Mouse (Mus musculus) stomach, embryonic 16.5 days (tissue): Measurements from ENCODE around the gene Kif1c. TPM values are rescaled to one million over a fixed set of nuclear protein-coding genes. Genes with fewer than 3 reads are reported as not detected.
A peak's percentile ranks its signal among the peaks of the same experiment; 100 is the strongest.
"Not testable (repeated sequence)": the region's sequence is repeated elsewhere in the genome, so short reads cannot be mapped to it uniquely, and the experiment has no call there.

Experiments used
- ATAC-seq: fragments of 200-750 bp; cut with Nextera tagmentation; 2 replicates; pipeline ENCODE4 v1.8.0; 2017; ENCODE audit warnings: moderate number of reproducible peaks, moderate TSS enrichment; ENCODE audit not compliant: insufficient read depth, low FRiP score
- H3K27ac ChIP-seq: fragments of 300-500 bp; sonication (generic); 2 replicates; pipeline ENCODE4 v1.5.1; 2014; ENCODE audit warnings: low read length
- H3K27me3 ChIP-seq: fragments of 300-500 bp; sonication (generic); 2 replicates; pipeline ENCODE4 v1.6.1; 2014; ENCODE audit warnings: low read length, control low read depth, mixed read lengths; ENCODE audit not compliant: control insufficient read depth, insufficient read depth
- H3K36me3 ChIP-seq: fragments of 300-500 bp; sonication (generic); 2 replicates; pipeline ENCODE4 v1.6.1; 2014; ENCODE audit warnings: low read length; ENCODE audit not compliant: control insufficient read depth, insufficient read depth
- H3K4me1 ChIP-seq: fragments of 300-500 bp; sonication (generic); 2 replicates; pipeline ENCODE4 v1.6.1; 2014; ENCODE audit warnings: low read length, control low read depth, mixed read lengths; ENCODE audit not compliant: control insufficient read depth, insufficient read depth
- H3K4me2 ChIP-seq: fragments of 300-500 bp; sonication (generic); 2 replicates; pipeline ENCODE4 v1.6.1; 2014; ENCODE audit warnings: low read depth, low read length, mixed read lengths
- H3K4me3 ChIP-seq: fragments of 300-500 bp; sonication (generic); replicated peaks from 2 replicates; pipeline ENCODE4 v1.5.1; 2014; ENCODE audit warnings: mild to moderate bottlenecking, low read length
- H3K9ac ChIP-seq: fragments of 300-500 bp; sonication (generic); 2 replicates; pipeline ENCODE4 v1.6.1; 2014; ENCODE audit warnings: low read length
- H3K9me3 ChIP-seq: fragments of 300-500 bp; sonication (generic); replicated peaks from 2 replicates; pipeline ENCODE4 v1.6.1; 2016; ENCODE audit warnings: low read length, control low read depth; ENCODE audit not compliant: control insufficient read depth
- WGBS: fragments of 180-500 bp; shearing (Covaris S2); extraction: QIAGEN DNeasy Blood & Tissue Kit; methylation state at CpG from one replicate; pipeline ENCODE4 v1.1.7; 2014; 5-methylcytosine and 5-hydroxymethylcytosine counted together
- polyA plus RNA-seq: library from polyadenylated mRNA; unstranded; fragments of >200 nt; fragmentation: Nextera tagmentation; extraction: Ambion mirVana; gene quantifications from 2 replicates; pipeline ENCODE4 v1.2.1, GENCODE M21; 2015

The Kif1c gene
- polyA plus RNA-seq, 1 experiment from 2014 or later: 3.0 TPM

DNA sequence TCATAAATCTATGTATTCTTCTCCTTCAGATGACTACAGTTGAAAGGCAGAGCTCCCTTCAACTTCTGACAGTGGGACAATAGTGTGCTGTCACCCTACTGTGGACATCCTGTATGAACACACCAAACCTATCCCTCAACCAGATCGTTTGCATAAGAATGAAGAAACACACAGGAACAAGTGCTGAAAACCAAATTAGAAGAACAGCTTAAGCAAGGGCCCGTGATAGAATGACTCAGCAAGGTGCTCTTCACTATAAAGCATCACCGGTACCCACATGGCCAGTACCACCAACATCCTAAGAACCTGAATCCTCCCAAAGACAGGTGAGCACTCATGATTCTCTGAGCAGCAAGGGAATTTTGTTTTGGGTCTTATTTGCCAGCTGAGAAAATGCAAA, 60.1 kb downstream of the Kif1c start:
- H3K36me3 ChIP-seq, H3K4me2 ChIP-seq, H3K9ac ChIP-seq, H3K4me3 ChIP-seq, ATAC-seq, H3K4me1 ChIP-seq, H3K27me3 ChIP-seq, H3K27ac ChIP-seq, H3K9me3 ChIP-seq: not testable (repeated sequence)
- 71% methylated on average over 3 of the region's 3 CpGs for WGBS

DNA sequence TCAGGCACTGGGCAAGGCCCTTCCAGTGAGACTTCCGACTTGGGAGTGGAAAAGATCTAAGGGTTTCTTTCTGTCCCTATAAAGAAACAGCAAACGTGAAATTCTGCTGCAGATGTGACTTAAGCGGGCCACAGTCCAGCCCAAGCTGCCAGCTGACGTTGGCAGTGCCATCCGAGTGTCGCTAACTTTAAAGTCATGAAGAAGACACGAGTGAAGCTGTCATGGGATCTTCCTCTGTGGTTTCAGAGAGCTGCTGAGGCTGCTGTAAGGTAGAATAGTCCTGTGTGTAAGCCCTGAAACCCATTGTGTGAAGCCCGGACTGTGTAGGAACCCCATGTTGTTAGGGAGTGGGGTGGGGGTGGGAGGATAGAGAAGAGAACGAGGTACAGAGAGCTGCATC, 62.3 kb downstream of the Kif1c start:
- Histone ChIP-seq H3K27me3 (no peaks in the 10 kb centered on the region), H3K9ac (no peak overlapping the region), H3K4me2 (no peak overlapping the region), H3K4me3 (no peak overlapping the region), H3K36me3 (no peaks in the 10 kb centered on the region), H3K9me3 (no peaks in the 10 kb centered on the region), H3K4me1 (0 out of 2 replicates have a peak, but pooled peaks cover 5% of the 10 kb centered on the region), H3K27ac (no peak overlapping the region)
- WGBS: 84% methylated on average over 9 of the region's 9 CpGs
- no peak for ATAC-seq

DNA sequence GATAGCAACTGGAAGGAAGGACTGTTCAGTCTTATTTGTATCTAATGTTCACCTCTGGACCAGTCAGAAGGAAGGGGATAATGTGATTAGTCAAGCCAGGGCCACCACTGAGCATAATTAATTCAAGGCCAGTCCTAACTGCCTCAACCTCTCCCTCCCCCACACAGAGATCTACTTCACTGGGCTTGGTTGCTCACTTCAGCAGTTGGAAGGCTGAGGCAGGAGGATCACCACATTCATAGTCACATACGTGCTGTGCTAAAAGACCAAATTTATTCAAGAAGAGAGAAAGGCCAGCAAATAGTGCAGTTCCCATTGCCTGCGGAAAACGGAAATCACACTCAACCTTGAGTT, 63.2 kb downstream of the Kif1c start:
- peak overlapping the region; percentile 89 for H3K9ac ChIP-seq
- H3K4me1 ChIP-seq: 0 out of 2 replicates have a peak, but pooled peaks cover 5% of the 10 kb centered on the region
- H3K9me3 ChIP-seq: no peaks in the 10 kb centered on the region
- no peaks in the 10 kb centered on the region for H3K36me3 ChIP-seq
- ATAC-seq: no peak
- H3K4me2 ChIP-seq: peak overlapping the region; percentile 77
- peak overlapping the region; percentile 82 for H3K27ac ChIP-seq
- 22% methylated on average over 3 of the region's 3 CpGs for WGBS
- no peaks in the 10 kb centered on the region for H3K27me3 ChIP-seq
- H3K4me3 ChIP-seq: peak overlapping the region; percentile 78

- H3K4me1 ChIP-seq: 0 out of 2 replicates have a peak, but pooled peaks cover 5% of the 10 kb centered on the region
- peak within 1 kb of the TSS; percentile 89 for H3K9ac ChIP-seq
- H3K36me3 ChIP-seq: no peaks in the 10 kb centered on the region
- peak; percentile 87 for ATAC-seq
- peak within 1 kb of the TSS; percentile 82 for H3K27ac ChIP-seq
- H3K9me3 ChIP-seq: no peaks in the 10 kb centered on the region
- H3K27me3 ChIP-seq: no peaks in the 10 kb centered on the region
- peak within 1 kb of the TSS; percentile 78 for H3K4me3 ChIP-seq
- peak within 1 kb of the TSS; percentile 77 for H3K4me2 ChIP-seq
- WGBS: under 1% methylated on average over 78 of the region's 78 CpGs
Observed at GRCm38 (mm10) chr11:70763936-70764808, 63.8 kb downstream of the Kif1c start, which contains the start of gene Zfp3. TSS of gene Zfp3 (plus strand) at chr11:70764209.

GRCm38 (mm10) chr11:70765776-70766445, 65.6 kb downstream of the Kif1c start:
- no peak overlapping the region for H3K9ac ChIP-seq
- no peak overlapping the region for H3K4me2 ChIP-seq
- H3K27ac ChIP-seq: no peak overlapping the region
- H3K27me3 ChIP-seq: no peaks in the 10 kb centered on the region
- ATAC-seq: no peak
- no peak overlapping the region for H3K4me3 ChIP-seq
- H3K4me1 ChIP-seq: 0 out of 2 replicates have a peak, but pooled peaks cover 5% of the 10 kb centered on the region
- H3K9me3 ChIP-seq: no peaks in the 10 kb centered on the region
- H3K36me3 ChIP-seq: no peaks in the 10 kb centered on the region
- WGBS: 70% methylated on average over 16 of the region's 16 CpGs

DNA sequence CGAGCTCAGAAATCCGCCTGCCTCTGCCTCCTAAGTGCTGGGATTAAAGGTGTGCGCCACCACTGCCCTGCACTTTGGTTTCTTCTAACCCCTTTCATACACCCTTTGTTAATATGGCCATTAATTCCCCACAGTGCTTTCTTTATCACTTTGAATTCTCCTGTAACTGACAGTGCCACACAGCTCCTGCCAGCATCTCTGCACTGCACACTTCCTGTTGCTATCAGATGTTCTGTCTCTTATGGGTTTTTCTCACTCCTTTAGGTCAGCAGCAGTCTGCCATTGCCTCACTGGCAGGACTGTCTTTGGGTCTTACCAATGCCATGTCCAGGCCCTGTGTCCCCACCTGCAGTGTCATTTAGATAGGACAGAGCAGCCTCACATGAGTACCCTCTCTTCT, 70.5 kb downstream of the Kif1c start:
- 94% methylated on average over 3 of the region's 3 CpGs for WGBS
- no peak overlapping the region for H3K9ac ChIP-seq
- no peak overlapping the region for H3K27ac ChIP-seq
- no peak for ATAC-seq
- no peaks in the 10 kb centered on the region for H3K4me1 ChIP-seq
- H3K4me3 ChIP-seq: no peak overlapping the region
- no peak overlapping the region for H3K4me2 ChIP-seq
- H3K36me3 ChIP-seq: peaks cover 3% of the 10 kb centered on the region; the same call in 1 of the 2 replicates
- no peaks in the 10 kb centered on the region for H3K9me3 ChIP-seq
- no peaks in the 10 kb centered on the region for H3K27me3 ChIP-seq

- ATAC-seq: peak; percentile 87
- no peak overlapping the region for H3K4me3 ChIP-seq
- 0 out of 2 replicates have a peak overlapping the region, but pooled peaks have one; percentile 26 for H3K9ac ChIP-seq
- no peaks in the 10 kb centered on the region for H3K4me1 ChIP-seq
- H3K9me3 ChIP-seq: no peaks in the 10 kb centered on the region
- H3K36me3 ChIP-seq: 0 out of 2 replicates have a peak, but pooled peaks cover 3% of the 10 kb centered on the region
- no peak overlapping the region for H3K27ac ChIP-seq
- no peak overlapping the region for H3K4me2 ChIP-seq
- 25% methylated on average over 17 of the region's 17 CpGs for WGBS
- no peaks in the 10 kb centered on the region for H3K27me3 ChIP-seq
Observed at GRCm38 (mm10) chr11:70776830-70777571, 76.7 kb downstream of the Kif1c start.

GRCm38 (mm10) chr11:70777634-70778033, 77.3 kb downstream of the Kif1c start:
- ATAC-seq: no peak
- Histone ChIP-seq H3K9me3 (no peaks in the 10 kb centered on the region), H3K4me3 (no peak overlapping the region), H3K27ac (no peak overlapping the region), H3K36me3 (0 out of 2 replicates have a peak, but pooled peaks cover under 1% of the 10 kb centered on the region), H3K27me3 (no peaks in the 10 kb centered on the region), H3K9ac (no peak overlapping the region), H3K4me2 (no peak overlapping the region), H3K4me1 (no peaks in the 10 kb centered on the region)
- WGBS: 59% methylated on average over 6 of the region's 6 CpGs
